Mouse (Mus musculus) cerebellum, adult 2 months (tissue): ENCODE results near the gene Btg4.
A peak's percentile ranks its signal among the peaks of the same experiment; 100 is the strongest.

ENCODE experiments used
- CTCF ChIP-seq: fragments of 200-500 bp; IDR thresholded peaks from 2 replicates; pipeline ENCODE4 v1.5.1; 2011; ENCODE audit warnings: low read depth, mild to moderate bottlenecking, control low read depth, low read length, moderate library complexity, borderline replicate concordance; ENCODE audit not compliant: insufficient read depth
- POLR2A ChIP-seq: fragments of 200-500 bp; IDR thresholded peaks from 2 replicates; pipeline ENCODE4 v1.6.1; 2011; ENCODE audit warnings: low read length, control low read depth, borderline replicate concordance; ENCODE audit not compliant: insufficient read depth

DNA sequence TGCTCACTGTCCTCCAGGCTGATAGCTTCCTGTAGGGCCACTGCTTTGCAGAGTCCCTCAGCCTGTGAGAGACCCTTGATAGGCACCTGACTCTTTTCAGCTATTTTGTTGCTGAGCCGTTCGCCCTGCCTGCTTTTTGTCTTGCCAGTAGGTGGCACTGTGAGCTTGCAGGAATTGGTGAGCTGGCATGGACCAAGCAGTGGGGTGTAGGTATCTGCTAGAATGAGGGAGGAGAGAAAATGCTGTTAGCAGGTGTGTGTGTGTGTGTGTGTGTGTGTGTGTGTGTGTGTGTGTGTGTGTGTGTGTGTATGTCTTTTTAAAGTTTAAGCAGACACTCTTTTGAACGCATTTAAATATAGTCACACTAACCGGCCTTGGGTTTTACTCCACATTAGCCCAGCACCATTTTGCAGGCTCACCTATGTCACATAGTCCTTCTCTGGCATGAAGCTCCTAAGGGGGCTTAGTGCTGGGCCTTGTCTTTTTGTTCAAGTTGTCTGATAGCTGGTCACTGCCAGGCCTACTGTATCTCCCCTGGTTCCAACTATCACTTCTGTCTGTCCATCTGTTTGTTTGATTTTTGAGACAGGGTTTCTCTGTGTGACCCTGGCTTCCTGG, 101.2 kb downstream of the Btg4 start:
- TF ChIP-seq CTCF (peak; percentile 99), POLR2A (no peak)
